Mouse (Mus musculus) heart, adult 2 months (tissue): ENCODE measurements at regions not wholly inside any gene's neighbourhood (a gene's known extent, or its start where the extent isn't known, plus 50 kb on each side); places are given as distances from the start of the nearest gene placed in this dataset.

Experiments used
- CTCF ChIP-seq: fragments of 200-600 bp; IDR thresholded peaks from 2 replicates; pipeline ENCODE4 v1.8.1; 2022; ENCODE audit warnings: antibody characterized with exemption, mild to moderate bottlenecking, moderate library complexity
- EP300 ChIP-seq: fragments of 200-500 bp; IDR thresholded peaks from 2 replicates; pipeline ENCODE4 v1.6.1; 2011; ENCODE audit warnings: low read depth, low read length, control low read depth; ENCODE audit not compliant: insufficient read depth
- POLR2A ChIP-seq: fragments of 200-500 bp; IDR thresholded peaks from 2 replicates; pipeline ENCODE4 v1.6.1; 2011; ENCODE audit warnings: mild to moderate bottlenecking, low read depth, low read length, control low read depth; ENCODE audit not compliant: insufficient read depth

GRCm38 (mm10) chr1:143910530-143910929, 93.4 kb downstream of the Rgs2 start:
- TF ChIP-seq POLR2A, result no peak
- no peak for TF ChIP-seq CTCF
- TF ChIP-seq EP300, result no peak
